Mouse (Mus musculus): ENCODE measurements around the gene Pdlim7. TPM values are rescaled to one million over a fixed set of nuclear protein-coding genes. Genes with fewer than 3 reads are reported as not detected.
A peak's percentile ranks its signal among the peaks of the same experiment; 100 is the strongest.

Pdlim7 gene
- polyA plus RNA-seq, 1 experiment = 1.9 TPM

DNA sequence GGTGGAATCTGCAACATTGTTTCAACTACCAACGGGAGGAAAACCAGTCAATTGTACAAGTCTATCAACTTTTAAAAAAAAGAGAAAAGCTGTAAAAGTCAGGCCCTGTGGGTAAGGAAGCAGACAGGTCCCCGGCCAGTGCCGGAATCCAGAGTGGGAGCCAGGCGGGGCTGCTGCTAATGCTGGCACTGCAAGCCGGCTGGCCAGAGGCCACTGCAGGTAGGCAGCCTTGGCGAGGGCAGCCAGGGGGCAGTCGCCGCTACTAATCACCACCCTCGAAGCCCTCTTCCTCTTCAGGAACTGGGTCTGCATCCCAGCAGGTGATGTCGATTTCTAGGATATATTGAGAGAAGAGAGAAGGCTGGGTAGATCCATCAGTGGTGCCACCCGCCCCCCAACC lies 39.5 kb downstream of the Pdlim7 start:
- no peak overlapping the region for H3K4me3 ChIP-seq (replicated peaks)
- TF ChIP-seq TAL1 (IDR thresholded peaks at IDR 0.05; ENCODE audit: low read length) (no peak), GATA1 (IDR thresholded peaks at IDR 0.05; ENCODE audit: low read length) (no peak)
- peaks cover 22% of the 10 kb centered on the region for H3K4me1 ChIP-seq (ENCODE audit: control insufficient read depth)
- H3K36me3 ChIP-seq (ENCODE audit: control insufficient read depth) = no peaks in the 10 kb centered on the region; the same call in 1 of the 2 replicates
- peaks cover 10% of the 10 kb centered on the region; the same call in 1 of the 2 replicates for H3K9me3 ChIP-seq (ENCODE audit: control insufficient read depth, low read length)
- peaks cover 77% of the 10 kb centered on the region for H3K27me3 ChIP-seq (ENCODE audit: control insufficient read depth)

DNA sequence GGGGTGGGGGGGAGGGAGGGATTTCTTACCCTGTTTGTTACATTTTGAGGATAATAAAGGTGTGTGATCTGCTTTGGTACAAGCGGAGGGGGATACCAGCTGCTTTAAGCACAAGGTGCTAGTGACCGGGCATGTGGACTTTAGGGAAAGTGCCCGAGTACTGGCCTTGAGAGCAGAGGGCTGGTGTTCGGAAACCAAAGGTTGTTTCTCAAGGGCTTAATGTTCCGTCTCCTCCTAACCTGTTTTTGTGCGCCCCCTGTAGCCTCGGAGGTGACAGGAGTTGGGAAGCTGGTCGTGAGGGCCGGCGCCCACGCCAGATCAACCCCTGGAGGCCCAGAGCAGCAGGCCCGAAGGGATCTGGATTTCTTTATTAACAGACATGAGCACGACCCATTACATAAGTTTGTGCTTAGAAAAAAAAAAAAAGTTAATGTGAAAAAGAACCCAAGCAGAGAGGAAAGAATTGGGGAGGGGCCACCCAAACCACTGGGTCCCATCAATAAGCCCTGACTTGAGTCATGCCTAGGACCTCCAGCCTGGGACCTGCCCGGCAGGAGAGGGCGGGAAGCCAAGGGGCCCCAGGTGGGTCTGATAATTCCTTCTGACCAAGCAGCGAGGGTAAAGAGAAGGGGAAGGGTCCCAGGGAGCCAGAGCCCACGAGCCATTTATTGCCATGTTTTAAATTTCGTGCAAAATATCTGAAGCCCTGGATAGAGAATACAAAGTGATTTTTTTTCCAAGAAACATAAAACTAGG lies 40.2 kb downstream of the Pdlim7 start:
- Histone ChIP-seq H3K36me3 (ENCODE audit: control insufficient read depth) (no peaks in the 10 kb centered on the region; the same call in 1 of the 2 replicates), H3K4me3 (replicated peaks) (no peak overlapping the region), H3K4me1 (ENCODE audit: control insufficient read depth) (peaks cover 22% of the 10 kb centered on the region), H3K27me3 (ENCODE audit: control insufficient read depth) (peaks cover 81% of the 10 kb centered on the region), H3K9me3 (ENCODE audit: control insufficient read depth, low read length) (peaks cover 10% of the 10 kb centered on the region; the same call in 1 of the 2 replicates)
- TF ChIP-seq TAL1 (IDR thresholded peaks at IDR 0.05; ENCODE audit: low read length) = no peak
- TF ChIP-seq GATA1 (IDR thresholded peaks at IDR 0.05; ENCODE audit: low read length) = no peak

DNA sequence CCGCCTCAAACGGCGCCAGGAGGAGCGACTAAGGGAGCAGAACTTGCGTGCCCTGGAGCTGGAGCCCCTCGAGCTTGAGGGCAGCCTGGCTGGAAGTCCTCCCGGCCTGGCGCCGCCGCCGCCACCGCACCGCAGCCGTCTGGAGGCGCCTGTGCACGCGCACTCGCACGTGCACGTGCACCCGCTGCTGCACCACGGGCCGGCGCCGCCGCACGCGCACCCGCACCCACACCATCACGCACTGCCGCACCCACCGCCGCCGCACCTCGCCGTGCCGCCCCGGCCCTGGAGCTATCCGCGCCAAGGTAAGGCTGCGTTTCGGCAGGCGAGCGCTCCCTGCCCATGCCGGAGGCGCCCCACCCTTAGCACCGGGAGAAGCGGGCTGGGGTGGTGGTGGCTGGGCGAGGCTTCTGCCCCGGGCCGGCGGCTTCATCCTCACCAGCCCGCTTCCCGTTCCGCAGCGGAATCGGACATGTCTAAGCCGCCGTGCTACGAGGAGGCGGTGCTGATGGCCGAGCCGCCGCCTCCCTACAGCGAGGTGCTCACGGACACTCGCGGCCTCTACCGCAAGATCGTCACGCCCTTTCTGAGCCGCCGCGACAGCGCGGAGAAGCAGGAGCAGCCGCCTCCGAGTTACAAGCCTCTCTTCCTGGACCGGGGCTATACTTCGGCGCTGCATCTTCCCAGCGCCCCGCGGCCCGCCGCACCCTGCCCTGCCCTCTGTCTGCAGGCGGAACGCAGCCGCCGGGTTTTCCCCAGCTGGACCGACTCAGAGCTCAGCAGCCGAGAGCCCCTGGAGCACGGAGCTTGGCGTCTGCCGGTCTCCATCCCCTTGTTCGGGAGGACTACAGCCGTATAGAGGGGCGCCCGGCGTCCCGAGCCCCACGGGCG lies 41.1 kb downstream of the Pdlim7 start:
- Histone ChIP-seq H3K4me3 (replicated peaks) (peak overlapping the region; percentile 57), H3K27me3 (ENCODE audit: control insufficient read depth) (peaks cover 90% of the 10 kb centered on the region), H3K36me3 (ENCODE audit: control insufficient read depth) (no peaks in the 10 kb centered on the region; the same call in 1 of the 2 replicates), H3K9me3 (ENCODE audit: control insufficient read depth, low read length) (peaks cover 10% of the 10 kb centered on the region; the same call in 1 of the 2 replicates), H3K4me1 (ENCODE audit: control insufficient read depth) (peaks cover 21% of the 10 kb centered on the region)
- TF ChIP-seq GATA1 (IDR thresholded peaks at IDR 0.05; ENCODE audit: low read length) (no peak), TAL1 (IDR thresholded peaks at IDR 0.05; ENCODE audit: low read length) (no peak)

DNA sequence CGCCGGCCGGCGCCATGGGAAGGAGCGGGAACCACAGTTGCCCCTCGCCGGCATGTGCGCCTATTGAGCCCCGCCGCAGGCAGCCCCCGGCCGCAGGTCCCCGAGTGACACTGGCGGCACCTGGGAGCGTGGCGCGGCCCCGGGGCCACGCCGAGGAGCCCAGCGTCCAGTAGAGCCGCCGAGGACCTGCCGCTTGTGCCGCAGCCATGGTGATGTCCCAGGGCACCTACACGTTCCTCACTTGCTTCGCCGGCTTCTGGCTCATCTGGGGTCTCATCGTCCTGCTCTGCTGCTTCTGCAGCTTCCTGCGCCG lies 41.7 kb downstream of the Pdlim7 start:
- Histone ChIP-seq H3K4me1 (ENCODE audit: control insufficient read depth) (peaks cover 19% of the 10 kb centered on the region), H3K9me3 (ENCODE audit: control insufficient read depth, low read length) (peaks cover 10% of the 10 kb centered on the region; the same call in 1 of the 2 replicates), H3K36me3 (ENCODE audit: control insufficient read depth) (no peaks in the 10 kb centered on the region; the same call in 1 of the 2 replicates), H3K27me3 (ENCODE audit: control insufficient read depth) (peaks cover 96% of the 10 kb centered on the region), H3K4me3 (replicated peaks) (peak overlapping the region; percentile 57)
- no peak for TF ChIP-seq GATA1 (IDR thresholded peaks at IDR 0.05; ENCODE audit: low read length)
- TF ChIP-seq TAL1 (IDR thresholded peaks at IDR 0.05; ENCODE audit: low read length) = no peak

DNA sequence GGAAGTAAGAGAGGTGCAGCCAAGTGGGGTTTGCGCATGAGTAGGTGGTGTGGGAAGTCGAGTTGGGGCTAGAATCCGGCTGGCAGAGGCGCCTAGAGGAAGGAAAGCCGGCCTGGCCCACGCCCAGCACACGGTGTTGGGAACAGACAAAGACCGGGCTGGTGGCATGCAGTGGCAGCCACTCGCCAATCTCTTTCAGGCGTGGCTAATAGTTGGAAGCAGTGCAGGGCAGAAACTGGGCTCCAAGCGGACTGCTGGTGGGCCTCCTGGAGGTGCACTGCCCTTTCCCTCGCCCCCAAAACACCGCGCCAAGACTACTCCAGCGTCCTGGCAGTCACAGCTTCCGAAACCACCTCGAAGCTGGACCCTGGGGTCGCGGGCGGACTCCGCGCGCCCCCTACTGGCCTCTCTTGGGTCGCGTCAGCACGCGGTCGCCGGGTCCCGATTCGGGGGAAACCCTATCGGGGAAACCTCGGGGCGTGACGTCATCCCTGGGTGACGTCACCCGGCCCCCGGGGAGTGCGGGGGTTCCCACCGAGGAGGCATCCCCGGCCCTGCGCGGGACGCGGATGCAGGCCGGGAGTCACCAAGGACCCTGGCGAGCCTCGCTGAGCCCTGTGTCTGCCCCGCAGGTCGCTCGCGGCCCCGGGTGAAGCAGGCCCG lies 42.2 kb downstream of the Pdlim7 start:
- Histone ChIP-seq H3K4me1 (ENCODE audit: control insufficient read depth) (peaks cover 19% of the 10 kb centered on the region), H3K9me3 (ENCODE audit: control insufficient read depth, low read length) (peaks cover 10% of the 10 kb centered on the region; the same call in 1 of the 2 replicates), H3K4me3 (replicated peaks) (peak overlapping the region; percentile 57), H3K36me3 (ENCODE audit: control insufficient read depth) (no peaks in the 10 kb centered on the region; the same call in 1 of the 2 replicates), H3K27me3 (ENCODE audit: control insufficient read depth) (peaks cover 98% of the 10 kb centered on the region)
- TF ChIP-seq TAL1 (IDR thresholded peaks at IDR 0.05; ENCODE audit: low read length) (no peak), GATA1 (IDR thresholded peaks at IDR 0.05; ENCODE audit: low read length) (no peak)

DNA sequence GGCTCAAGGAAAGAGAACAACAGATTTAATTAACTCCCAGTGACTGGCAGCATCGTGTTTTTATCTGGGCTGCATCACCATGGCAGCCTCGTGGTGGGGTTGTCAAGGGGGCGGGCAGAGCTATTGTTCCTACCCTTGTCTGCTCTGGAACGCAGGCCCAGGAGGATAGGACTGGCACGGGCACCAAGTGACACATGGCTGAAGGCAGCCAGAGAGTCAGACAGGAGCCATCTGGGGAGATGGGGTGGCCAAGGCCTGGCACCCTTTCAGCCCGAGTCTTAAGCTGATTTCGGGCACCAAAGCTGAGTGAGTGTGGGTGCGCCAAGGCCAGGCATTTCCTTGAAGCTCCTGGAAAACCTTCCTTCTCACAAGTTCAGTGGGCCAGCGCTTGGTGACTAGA lies 43.1 kb downstream of the Pdlim7 start:
- Histone ChIP-seq H3K4me3 (replicated peaks) (no peak overlapping the region), H3K9me3 (ENCODE audit: control insufficient read depth, low read length) (peaks cover 10% of the 10 kb centered on the region; the same call in 1 of the 2 replicates), H3K4me1 (ENCODE audit: control insufficient read depth) (peaks cover 19% of the 10 kb centered on the region), H3K27me3 (ENCODE audit: control insufficient read depth) (peaks cover 100% of the 10 kb centered on the region), H3K36me3 (ENCODE audit: control insufficient read depth) (no peaks in the 10 kb centered on the region; the same call in 1 of the 2 replicates)
- TF ChIP-seq GATA1 (IDR thresholded peaks at IDR 0.05; ENCODE audit: low read length) (no peak), TAL1 (IDR thresholded peaks at IDR 0.05; ENCODE audit: low read length) (no peak)

DNA sequence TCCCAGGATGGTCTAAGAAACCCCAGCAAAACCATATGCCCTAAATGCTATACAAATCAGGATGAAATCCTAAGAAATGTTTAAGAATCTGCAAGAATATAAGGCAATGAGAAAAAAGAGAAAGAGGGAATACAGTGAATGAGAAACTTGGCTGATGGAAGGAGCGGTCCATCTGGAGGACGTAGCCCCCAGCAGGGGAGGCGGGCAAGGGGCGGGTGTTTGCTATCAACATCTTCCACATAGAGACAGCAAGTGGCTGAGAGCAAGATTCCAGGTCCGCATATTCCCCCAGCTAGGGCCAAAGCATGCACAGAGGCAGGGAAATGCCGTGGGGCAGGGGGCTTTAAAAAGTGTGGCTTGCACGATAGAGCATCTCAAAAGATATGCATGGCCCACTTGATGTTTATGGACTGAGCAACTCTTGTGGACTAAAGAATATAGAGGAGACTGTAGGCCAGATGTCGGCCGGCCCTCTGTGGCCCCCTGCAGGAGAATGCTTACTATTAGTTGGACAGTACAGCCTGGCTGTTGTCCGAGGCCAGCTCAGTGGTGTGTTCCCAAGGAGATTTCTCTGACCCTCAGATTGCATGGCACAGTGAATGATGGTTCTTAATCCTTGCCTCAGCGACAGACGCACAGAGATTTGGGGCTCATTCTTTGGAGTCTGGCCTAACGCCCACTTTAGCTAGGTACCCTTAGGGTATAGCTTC lies 44.5 kb downstream of the Pdlim7 start:
- no peak overlapping the region for H3K4me3 ChIP-seq (replicated peaks)
- H3K27me3 ChIP-seq (ENCODE audit: control insufficient read depth) = peaks cover 100% of the 10 kb centered on the region
- no peaks in the 10 kb centered on the region for H3K36me3 ChIP-seq (ENCODE audit: control insufficient read depth)
- H3K4me1 ChIP-seq (ENCODE audit: control insufficient read depth) = peaks cover 26% of the 10 kb centered on the region
- TF ChIP-seq GATA1 (IDR thresholded peaks at IDR 0.05; ENCODE audit: low read length) (no peak), TAL1 (IDR thresholded peaks at IDR 0.05; ENCODE audit: low read length) (no peak)
- peaks cover 10% of the 10 kb centered on the region; the same call in 1 of the 2 replicates for H3K9me3 ChIP-seq (ENCODE audit: control insufficient read depth, low read length)

DNA sequence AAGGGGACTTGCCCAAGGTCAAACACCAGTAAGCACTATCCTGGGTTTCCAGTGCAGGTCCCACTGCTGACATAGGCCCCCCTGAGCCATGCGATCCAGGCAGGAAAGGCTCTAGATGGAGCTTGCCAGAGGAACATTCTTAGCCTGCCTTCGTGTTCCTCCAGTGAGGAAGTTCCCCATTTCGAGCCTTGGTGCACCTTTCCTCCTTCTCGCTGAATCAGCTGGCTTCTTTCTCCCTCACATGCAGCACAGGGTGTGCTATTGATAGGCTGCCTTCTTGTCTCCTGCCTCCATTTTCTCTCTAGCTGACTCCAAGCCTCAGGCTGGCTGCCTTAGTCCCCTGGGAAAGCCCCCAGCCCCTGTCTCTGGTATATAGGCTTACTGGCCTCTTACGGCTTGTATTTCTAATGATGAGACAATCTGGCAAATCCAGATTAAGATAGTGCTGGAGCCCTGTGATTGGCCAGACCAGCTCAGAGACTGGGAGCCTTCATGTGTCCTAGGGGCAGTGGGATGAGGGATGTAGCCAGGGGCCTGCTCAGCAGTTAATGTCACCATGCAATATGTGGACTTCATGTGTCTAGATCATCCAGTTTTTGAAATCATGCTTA lies 47.5 kb downstream of the Pdlim7 start:
- H3K4me1 ChIP-seq (ENCODE audit: control insufficient read depth) = peaks cover 14% of the 10 kb centered on the region
- peaks cover 14% of the 10 kb centered on the region for H3K36me3 ChIP-seq (ENCODE audit: control insufficient read depth)
- no peak overlapping the region for H3K4me3 ChIP-seq (replicated peaks)
- peaks cover 79% of the 10 kb centered on the region for H3K27me3 ChIP-seq (ENCODE audit: control insufficient read depth)
- no peaks in the 10 kb centered on the region for H3K9me3 ChIP-seq (ENCODE audit: control insufficient read depth, low read length)
- no peak for TF ChIP-seq TAL1 (IDR thresholded peaks at IDR 0.05; ENCODE audit: low read length)
- no peak for TF ChIP-seq GATA1 (IDR thresholded peaks at IDR 0.05; ENCODE audit: low read length)

Data from erythroblast, embryonic 14.5 days (primary cell).